Mouse (Mus musculus): ENCODE results near the gene Nfatc2ip. TPM values are rescaled to one million over a fixed set of nuclear protein-coding genes. Genes with fewer than 3 reads are reported as not detected.

The Nfatc2ip gene
- polyA plus RNA-seq (2015; fragmentation: Nextera tagmentation; extraction: Ambion mirVana): 2.6 and 2.9 TPM in 2 replicates

- Histone ChIP-seq H3K4me3 (replicated peaks; ENCODE audit: low read length) (peak within 1 kb of the TSS; percentile 91), H3K36me3 (ENCODE audit: control insufficient read depth, insufficient read depth) (no peaks in the 10 kb centered on the region), H3K4me2 (ENCODE audit: low read length) (peak within 1 kb of the TSS; percentile 68), H3K4me1 (replicated peaks; ENCODE audit: control insufficient read depth, insufficient read depth, low read length) (peaks cover 10% of the 10 kb centered on the region), H3K9ac (replicated peaks; ENCODE audit: low read depth, low read length) (peak within 1 kb of the TSS; percentile 79), H3K27me3 (replicated peaks; ENCODE audit: control insufficient read depth, insufficient read depth, low read length) (no peaks in the 10 kb centered on the region), H3K9me3 (ENCODE audit: control insufficient read depth, low read length) (no peaks in the 10 kb centered on the region), H3K27ac (ENCODE audit: low read length) (peak within 1 kb of the TSS; percentile 21)
- peak; percentile 100 for ATAC-seq
- under 1% methylated on average over 59 of the region's 59 CpGs for WGBS
Measured at GRCm38 (mm10) chr7:126396298-126397119, at the start of gene Nfatc2ip. Nfatc2ip (minus strand) TSS chr7:126396737.

GRCm38 (mm10) chr7:126446217-126446616 lies 49.7 kb upstream of the Nfatc2ip start:
- Histone ChIP-seq H3K27ac (ENCODE audit: low read length) (no peak overlapping the region), H3K4me1 (replicated peaks; ENCODE audit: control insufficient read depth, insufficient read depth, low read length) (no peaks in the 10 kb centered on the region), H3K36me3 (ENCODE audit: control insufficient read depth, insufficient read depth) (peaks cover 12% of the 10 kb centered on the region), H3K9ac (replicated peaks; ENCODE audit: low read depth, low read length) (no peak overlapping the region), H3K27me3 (replicated peaks; ENCODE audit: control insufficient read depth, insufficient read depth, low read length) (no peaks in the 10 kb centered on the region), H3K4me2 (ENCODE audit: low read length) (no peak overlapping the region), H3K4me3 (replicated peaks; ENCODE audit: low read length) (no peak overlapping the region), H3K9me3 (ENCODE audit: control insufficient read depth, low read length) (no peaks in the 10 kb centered on the region)
- no peak for ATAC-seq
- 91% methylated on average over 21 of the region's 21 CpGs for WGBS

DNA sequence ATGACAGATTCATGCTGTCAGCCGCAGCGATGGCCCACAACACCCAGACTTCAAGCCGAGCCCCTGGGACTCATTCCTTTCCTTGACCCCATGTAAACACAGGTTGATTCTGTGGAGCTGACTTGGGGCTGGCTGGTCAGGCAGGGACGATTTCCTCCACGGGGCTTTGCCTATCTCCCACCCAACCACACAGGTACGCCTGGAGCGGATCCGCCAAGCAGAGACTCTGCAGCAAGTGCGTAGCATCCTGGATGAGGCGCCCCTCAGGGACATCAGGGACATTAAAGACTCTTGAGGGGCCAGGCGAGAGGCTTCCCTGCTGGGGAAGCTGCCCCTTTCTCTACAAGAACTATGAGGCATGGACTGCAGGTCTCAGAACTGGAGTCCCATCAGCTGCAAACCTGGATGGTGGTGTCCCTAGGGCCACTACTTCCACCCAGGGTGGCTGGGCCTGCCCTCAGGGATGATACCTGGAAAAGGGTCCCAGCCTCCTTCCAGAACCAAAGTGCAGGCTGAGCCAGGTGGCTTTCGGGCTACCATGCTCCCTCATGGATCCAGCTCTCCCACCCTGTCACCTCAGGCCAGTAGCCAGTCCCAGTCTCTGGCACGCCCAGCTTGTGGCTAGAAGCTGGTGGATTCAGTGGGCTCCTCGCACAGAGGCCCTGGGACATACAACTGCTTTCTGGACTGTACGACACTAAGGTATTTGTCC lies 48.7 kb upstream of the Nfatc2ip start:
- H3K9me3 ChIP-seq (ENCODE audit: control insufficient read depth, low read length): no peaks in the 10 kb centered on the region
- H3K9ac ChIP-seq (replicated peaks; ENCODE audit: low read depth, low read length): no peak overlapping the region
- no peak for ATAC-seq
- 95% methylated on average over 15 of the region's 15 CpGs for WGBS
- H3K27ac ChIP-seq (ENCODE audit: low read length): no peak overlapping the region
- H3K4me1 ChIP-seq (replicated peaks; ENCODE audit: control insufficient read depth, insufficient read depth, low read length): no peaks in the 10 kb centered on the region
- peaks cover 12% of the 10 kb centered on the region for H3K36me3 ChIP-seq (ENCODE audit: control insufficient read depth, insufficient read depth)
- H3K4me2 ChIP-seq (ENCODE audit: low read length): no peak overlapping the region
- H3K4me3 ChIP-seq (replicated peaks; ENCODE audit: low read length): no peak overlapping the region
- no peaks in the 10 kb centered on the region for H3K27me3 ChIP-seq (replicated peaks; ENCODE audit: control insufficient read depth, insufficient read depth, low read length)

GRCm38 (mm10) chr7:126444536-126444935 lies 48.0 kb upstream of the Nfatc2ip start:
- H3K9me3 ChIP-seq (ENCODE audit: control insufficient read depth, low read length): no peaks in the 10 kb centered on the region
- H3K4me2 ChIP-seq (ENCODE audit: low read length): no peak overlapping the region
- H3K4me3 ChIP-seq (replicated peaks; ENCODE audit: low read length): no peak overlapping the region
- ATAC-seq: no peak
- no peaks in the 10 kb centered on the region for H3K27me3 ChIP-seq (replicated peaks; ENCODE audit: control insufficient read depth, insufficient read depth, low read length)
- H3K36me3 ChIP-seq (ENCODE audit: control insufficient read depth, insufficient read depth): peaks cover 12% of the 10 kb centered on the region
- H3K4me1 ChIP-seq (replicated peaks; ENCODE audit: control insufficient read depth, insufficient read depth, low read length): no peaks in the 10 kb centered on the region
- H3K27ac ChIP-seq (ENCODE audit: low read length): no peak overlapping the region
- H3K9ac ChIP-seq (replicated peaks; ENCODE audit: low read depth, low read length): no peak overlapping the region
- 93% methylated on average over 9 of the region's 9 CpGs for WGBS

GRCm38 (mm10) chr7:126443997-126444396 lies 47.5 kb upstream of the Nfatc2ip start:
- Histone ChIP-seq H3K9ac (replicated peaks; ENCODE audit: low read depth, low read length) (no peak overlapping the region), H3K36me3 (ENCODE audit: control insufficient read depth, insufficient read depth) (peaks cover 12% of the 10 kb centered on the region), H3K27ac (ENCODE audit: low read length) (no peak overlapping the region), H3K4me1 (replicated peaks; ENCODE audit: control insufficient read depth, insufficient read depth, low read length) (no peaks in the 10 kb centered on the region), H3K9me3 (ENCODE audit: control insufficient read depth, low read length) (no peaks in the 10 kb centered on the region), H3K4me2 (ENCODE audit: low read length) (no peak overlapping the region), H3K27me3 (replicated peaks; ENCODE audit: control insufficient read depth, insufficient read depth, low read length) (no peaks in the 10 kb centered on the region), H3K4me3 (replicated peaks; ENCODE audit: low read length) (no peak overlapping the region)
- 93% methylated on average over 10 of the region's 10 CpGs for WGBS
- no peak for ATAC-seq

DNA sequence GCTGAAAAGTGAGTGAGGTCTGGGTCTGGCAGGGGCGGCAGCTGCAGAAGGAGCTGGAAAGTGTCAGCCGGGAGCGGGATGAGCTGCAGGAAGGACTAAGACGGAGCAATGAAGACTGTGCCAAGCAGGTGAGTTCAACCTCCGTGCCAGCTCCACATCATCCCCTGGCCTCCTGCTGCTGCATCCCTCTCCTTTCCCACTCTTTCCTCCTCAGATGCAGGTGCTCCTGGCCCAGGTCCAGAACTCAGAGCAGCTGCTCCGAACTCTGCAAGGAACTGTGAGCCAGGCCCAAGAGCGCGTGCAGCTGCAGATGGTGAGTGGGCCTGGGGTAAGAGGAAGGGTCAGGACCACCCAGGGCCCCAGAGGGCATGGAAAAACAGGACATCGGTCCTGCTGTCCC lies 43.6 kb upstream of the Nfatc2ip start:
- Histone ChIP-seq H3K27ac (ENCODE audit: low read length) (no peak overlapping the region), H3K4me3 (replicated peaks; ENCODE audit: low read length) (no peak overlapping the region), H3K9me3 (ENCODE audit: control insufficient read depth, low read length) (no peaks in the 10 kb centered on the region), H3K27me3 (replicated peaks; ENCODE audit: control insufficient read depth, insufficient read depth, low read length) (no peaks in the 10 kb centered on the region), H3K4me1 (replicated peaks; ENCODE audit: control insufficient read depth, insufficient read depth, low read length) (no peaks in the 10 kb centered on the region), H3K36me3 (ENCODE audit: control insufficient read depth, insufficient read depth) (peaks cover 9% of the 10 kb centered on the region; the same call in 1 of the 2 replicates), H3K4me2 (ENCODE audit: low read length) (no peak overlapping the region), H3K9ac (replicated peaks; ENCODE audit: low read depth, low read length) (no peak overlapping the region)
- ATAC-seq: no peak
- 78% methylated on average over 8 of the region's 9 CpGs for WGBS

- no peak for ATAC-seq
- no peak overlapping the region for H3K27ac ChIP-seq (ENCODE audit: low read length)
- no peaks in the 10 kb centered on the region for H3K27me3 ChIP-seq (replicated peaks; ENCODE audit: control insufficient read depth, insufficient read depth, low read length)
- no peak overlapping the region for H3K4me2 ChIP-seq (ENCODE audit: low read length)
- no peak overlapping the region for H3K4me3 ChIP-seq (replicated peaks; ENCODE audit: low read length)
- 24% methylated on average over 8 of the region's 8 CpGs for WGBS
- H3K4me1 ChIP-seq (replicated peaks; ENCODE audit: control insufficient read depth, insufficient read depth, low read length): no peaks in the 10 kb centered on the region
- peaks cover 2% of the 10 kb centered on the region; the same call in 1 of the 2 replicates for H3K36me3 ChIP-seq (ENCODE audit: control insufficient read depth, insufficient read depth)
- no peak overlapping the region for H3K9ac ChIP-seq (replicated peaks; ENCODE audit: low read depth, low read length)
- no peaks in the 10 kb centered on the region for H3K9me3 ChIP-seq (ENCODE audit: control insufficient read depth, low read length)
Measured at GRCm38 (mm10) chr7:126436851-126437250, 40.3 kb upstream of the Nfatc2ip start.

- no peak for ATAC-seq
- WGBS: 81% methylated on average over 3 of the region's 3 CpGs
- no peak overlapping the region for H3K27ac ChIP-seq (ENCODE audit: low read length)
Measured at GRCm38 (mm10) chr7:126435801-126436200, 39.3 kb upstream of the Nfatc2ip start.

DNA sequence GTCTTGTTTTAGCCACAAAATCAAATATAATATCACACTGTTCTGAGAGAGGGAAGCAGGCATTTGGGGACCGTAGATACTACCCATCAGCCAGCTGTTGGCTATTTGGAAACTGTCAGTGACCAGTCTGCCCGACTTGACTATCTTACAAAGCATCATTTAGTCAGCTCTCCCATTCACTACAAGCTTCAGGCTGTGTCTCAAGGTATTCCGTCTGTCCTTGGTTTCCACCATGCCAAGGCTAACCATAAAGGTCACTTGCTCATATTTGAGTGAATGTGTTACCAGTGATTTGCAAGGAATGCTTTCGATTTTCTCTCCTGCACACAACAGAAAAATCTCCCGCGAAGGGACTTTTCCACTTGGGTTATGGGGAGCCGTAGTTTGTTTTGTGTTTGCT lies 38.2 kb upstream of the Nfatc2ip start:
- 86% methylated on average over 7 of the region's 7 CpGs for WGBS
- Histone ChIP-seq H3K9me3 (ENCODE audit: control insufficient read depth, low read length) (no peaks in the 10 kb centered on the region), H3K4me2 (ENCODE audit: low read length) (no peak overlapping the region), H3K9ac (replicated peaks; ENCODE audit: low read depth, low read length) (no peak overlapping the region), H3K4me3 (replicated peaks; ENCODE audit: low read length) (no peak overlapping the region), H3K27me3 (replicated peaks; ENCODE audit: control insufficient read depth, insufficient read depth, low read length) (no peaks in the 10 kb centered on the region), H3K4me1 (replicated peaks; ENCODE audit: control insufficient read depth, insufficient read depth, low read length) (peaks cover 3% of the 10 kb centered on the region), H3K36me3 (ENCODE audit: control insufficient read depth, insufficient read depth) (no peaks in the 10 kb centered on the region), H3K27ac (ENCODE audit: low read length) (no peak overlapping the region)
- ATAC-seq: no peak

More at GRCm38 (mm10) chr7:126435801-126436200, 39.3 kb upstream of the Nfatc2ip start:
- H3K36me3 ChIP-seq (ENCODE audit: control insufficient read depth, insufficient read depth): no peaks in the 10 kb centered on the region
- no peaks in the 10 kb centered on the region for H3K4me1 ChIP-seq (replicated peaks; ENCODE audit: control insufficient read depth, insufficient read depth, low read length)
- no peak overlapping the region for H3K4me3 ChIP-seq (replicated peaks; ENCODE audit: low read length)
- no peaks in the 10 kb centered on the region for H3K9me3 ChIP-seq (ENCODE audit: control insufficient read depth, low read length)
- H3K9ac ChIP-seq (replicated peaks; ENCODE audit: low read depth, low read length): no peak overlapping the region
- H3K4me2 ChIP-seq (ENCODE audit: low read length): no peak overlapping the region
- no peaks in the 10 kb centered on the region for H3K27me3 ChIP-seq (replicated peaks; ENCODE audit: control insufficient read depth, insufficient read depth, low read length)
